Mouse (Mus musculus): ENCODE results near the gene Atrnl1.

Atrnl1 gene

GRCm38 (mm10) chr19:57961738-57962640 lies 351.2 kb downstream of the Atrnl1 start:
- no peak for DNase-seq (ENCODE audit: low spot score in 2 of 2)

- no peak for DNase-seq (ENCODE audit: low spot score in 2 of 2)
These were observed 353.0 kb downstream of the Atrnl1 start for GRCm38 (mm10) chr19:57963874-57964273.

- peak; percentile 40 to 61 for DNase-seq (ENCODE audit: low spot score in 2 of 2)
These were observed 358.9 kb downstream of the Atrnl1 start for GRCm38 (mm10) chr19:57969766-57970165.

- DNase-seq (ENCODE audit: low spot score in 2 of 2): no peak
These were observed 359.6 kb downstream of the Atrnl1 start for GRCm38 (mm10) chr19:57970342-57970895.

- DNase-seq (ENCODE audit: low spot score in 2 of 2): no peak
These were observed 364.4 kb downstream of the Atrnl1 start for GRCm38 (mm10) chr19:57975201-57975600.

GRCm38 (mm10) chr19:57985918-57986900 lies 375.4 kb downstream of the Atrnl1 start:
- DNase-seq (ENCODE audit: low spot score in 2 of 2): no peak

GRCm38 (mm10) chr19:57987696-57988393 lies 377.0 kb downstream of the Atrnl1 start:
- DNase-seq (ENCODE audit: low spot score in 2 of 2): no peak

- no peak for DNase-seq (ENCODE audit: low spot score in 2 of 2)
These were observed 377.8 kb downstream of the Atrnl1 start for GRCm38 (mm10) chr19:57988559-57989093.

GRCm38 (mm10) chr19:57991099-57991760 lies 380.4 kb downstream of the Atrnl1 start:
- DNase-seq (ENCODE audit: low spot score in 2 of 2): peak in 1 of 2 experiments; percentile 10

- DNase-seq (ENCODE audit: low spot score in 2 of 2): peak in 1 of 2 experiments; percentile 11
These were observed 383.5 kb downstream of the Atrnl1 start for GRCm38 (mm10) chr19:57994174-57994833.

GRCm38 (mm10) chr19:57995015-57995414 lies 384.2 kb downstream of the Atrnl1 start:
- DNase-seq (ENCODE audit: low spot score in 2 of 2): peak in 1 of 2 experiments; percentile 19

- DNase-seq (ENCODE audit: low spot score in 2 of 2): peak; percentile 31 to 50
These were observed 387.1 kb downstream of the Atrnl1 start for GRCm38 (mm10) chr19:57997961-57998360.

- DNase-seq (ENCODE audit: low spot score in 2 of 2): no peak
These were observed 400.8 kb downstream of the Atrnl1 start for GRCm38 (mm10) chr19:58011636-58012035.

- peak in 1 of 2 experiments; percentile 10 for DNase-seq (ENCODE audit: low spot score in 2 of 2)
These were observed 404.9 kb downstream of the Atrnl1 start for GRCm38 (mm10) chr19:58015741-58016140.

- DNase-seq (ENCODE audit: low spot score in 2 of 2): peak in 1 of 2 experiments; percentile 13
These were observed 406.0 kb downstream of the Atrnl1 start for GRCm38 (mm10) chr19:58016561-58017453.

- peak in 1 of 2 experiments; percentile 15 for DNase-seq (ENCODE audit: low spot score in 2 of 2)
These were observed 406.6 kb downstream of the Atrnl1 start for GRCm38 (mm10) chr19:58017468-58017867.

GRCm38 (mm10) chr19:58018698-58019097 lies 407.9 kb downstream of the Atrnl1 start:
- peak; percentile 24 to 26 for DNase-seq (ENCODE audit: low spot score in 2 of 2)

- DNase-seq (ENCODE audit: low spot score in 2 of 2): peak; percentile 13
These were observed 410.9 kb downstream of the Atrnl1 start for GRCm38 (mm10) chr19:58021514-58022284.
